ENCODE assay signal across 22 mouse cellular contexts in the genomic region with DNA sequence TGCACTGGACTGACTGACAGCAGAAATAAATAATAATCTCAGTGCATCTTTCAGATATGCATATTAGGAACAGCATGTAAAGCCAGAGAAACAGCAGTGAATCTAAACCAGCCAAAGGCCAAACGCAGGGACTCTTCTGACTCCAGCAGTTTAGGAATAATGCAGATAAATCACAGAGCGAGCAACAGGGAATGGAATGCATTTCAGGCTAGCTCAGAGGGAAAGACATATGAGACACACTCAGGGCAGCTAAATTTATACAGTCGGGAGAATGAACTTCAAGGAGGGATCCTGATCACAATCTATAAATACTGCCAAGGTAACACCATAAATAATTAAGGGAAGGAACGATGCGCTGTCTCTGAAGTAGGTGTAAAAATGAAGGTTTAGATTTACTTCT.
DNase-seq lines count a peak whose midpoint lies in the region; ATAC-seq and TF ChIP-seq lines count a peak whose summit lies in the region.
"Had no signal": no experiment of that assay in that cellular context is flagged by ENCODE, and none has a peak within 500 bp of the region (broad histone marks: within the 10 kb centered on the region; RNA-seq: fewer than 3 reads in every experiment).

No protein-coding gene starts in this region.

- peak overlapping the region; percentile 29; the same call in 1 of the 2 replicates for H3K27ac ChIP-seq in forebrain, embryonic 15.5 days (replicated peaks)
- H3K27ac ChIP-seq in forebrain, embryonic 14.5 days (ENCODE audit: low read depth, low read length), result no peak overlapping the region
- H3K27ac ChIP-seq in kidney, postnatal 0 days, result no peak overlapping the region
- no peak overlapping the region for H3K27ac ChIP-seq in kidney, adult 2 months (ENCODE audit: insufficient read depth, low read depth, low read length)
- no peak overlapping the region for H3K27ac ChIP-seq in neural tube, embryonic 14.5 days (ENCODE audit: low read depth, low read length)
- H3K27ac ChIP-seq: embryonic facial prominence, embryonic 15.5 days; forebrain, embryonic 13.5 days; heart, embryonic 15.5 days; limb, embryonic 13.5 days; stomach, postnatal 0 days had no signal

- DNase-seq in forebrain, embryonic 14.5 days (ENCODE audit: low spot score), result no peak
- DNase-seq in kidney, postnatal 0 days (ENCODE audit: low spot score), result peak; percentile 27
- no peak for DNase-seq in kidney, adult 2 months
- DNase-seq in neural tube, embryonic 10.5 days (ENCODE audit: extremely low spot score, low spot score), result no peak
- DNase-seq in layer of hippocampus, postnatal 10 days (ENCODE audit: low spot score in 2 of 2), result no peak
- DNase-seq: adrenal gland, postnatal 25 days; kidney, postnatal 25 days; lung, postnatal 4 days; thymus, adult 18-20 months; thymus, postnatal 36 days had no signal

- no peaks in the 10 kb centered on the region for H3K4me1 ChIP-seq in forebrain, embryonic 15.5 days
- no peaks in the 10 kb centered on the region for H3K4me1 ChIP-seq in forebrain, embryonic 14.5 days (ENCODE audit: control insufficient read depth, insufficient read depth, low read length)
- H3K4me1 ChIP-seq in kidney, postnatal 0 days (replicated peaks; ENCODE audit: insufficient read depth, low read length), result no peaks in the 10 kb centered on the region
- H3K4me1 ChIP-seq in kidney, adult 2 months (ENCODE audit: control insufficient read depth, insufficient read depth, low read length), result no peaks in the 10 kb centered on the region
- no peaks in the 10 kb centered on the region for H3K4me1 ChIP-seq in neural tube, embryonic 14.5 days (ENCODE audit: control insufficient read depth, insufficient read depth, low read length)
- H3K4me1 ChIP-seq: forebrain, embryonic 13.5 days; heart, embryonic 15.5 days; limb, embryonic 13.5 days; megakaryocyte, embryonic 14.5 days had no signal

- H3K4me2 ChIP-seq in forebrain, embryonic 15.5 days (replicated peaks), result no peak overlapping the region
- no peak overlapping the region for H3K4me2 ChIP-seq in forebrain, embryonic 14.5 days (ENCODE audit: low read length)
- H3K4me2 ChIP-seq in kidney, postnatal 0 days (ENCODE audit: low read length), result no peak overlapping the region
- no peak overlapping the region for H3K4me2 ChIP-seq in neural tube, embryonic 14.5 days (ENCODE audit: low read depth, low read length)
- H3K4me2 ChIP-seq: embryonic facial prominence, embryonic 15.5 days; forebrain, embryonic 13.5 days; heart, embryonic 15.5 days; limb, embryonic 13.5 days; liver, embryonic 11.5 days had no signal

- no peaks in the 10 kb centered on the region for H3K36me3 ChIP-seq in forebrain, embryonic 15.5 days
- no peaks in the 10 kb centered on the region for H3K36me3 ChIP-seq in forebrain, embryonic 14.5 days (ENCODE audit: control insufficient read depth, insufficient read depth, low read length)
- H3K36me3 ChIP-seq in kidney, postnatal 0 days (ENCODE audit: insufficient read depth, low read length), result no peaks in the 10 kb centered on the region
- no peaks in the 10 kb centered on the region for H3K36me3 ChIP-seq in kidney, adult 2 months (ENCODE audit: control insufficient read depth, insufficient read depth, low read length)
- no peaks in the 10 kb centered on the region for H3K36me3 ChIP-seq in neural tube, embryonic 14.5 days (ENCODE audit: control insufficient read depth, insufficient read depth, low read length)
- H3K36me3 ChIP-seq: embryonic facial prominence, embryonic 15.5 days; heart, embryonic 15.5 days; limb, embryonic 13.5 days had no signal

- no peak overlapping the region for H3K4me3 ChIP-seq in forebrain, embryonic 15.5 days
- H3K4me3 ChIP-seq in forebrain, embryonic 14.5 days (ENCODE audit: low read depth, low read length), result no peak overlapping the region
- no peak overlapping the region for H3K4me3 ChIP-seq in kidney, postnatal 0 days (replicated peaks; ENCODE audit: low read depth, low read length)
- no peak overlapping the region for H3K4me3 ChIP-seq in kidney, adult 2 months (ENCODE audit: insufficient read depth, low read depth, low read length)
- H3K4me3 ChIP-seq in neural tube, embryonic 14.5 days (ENCODE audit: low read depth, low read length), result no peak overlapping the region
- H3K4me3 ChIP-seq: embryonic facial prominence, embryonic 15.5 days; forebrain, embryonic 13.5 days; heart, embryonic 15.5 days; limb, embryonic 13.5 days; megakaryocyte, embryonic 14.5 days had no signal

- no peak overlapping the region for H3K9ac ChIP-seq in forebrain, embryonic 15.5 days (replicated peaks)
- H3K9ac ChIP-seq in forebrain, embryonic 14.5 days (ENCODE audit: low read length), result no peak overlapping the region
- no peak overlapping the region for H3K9ac ChIP-seq in kidney, postnatal 0 days (ENCODE audit: low read depth, low read length)
- H3K9ac ChIP-seq in neural tube, embryonic 14.5 days (replicated peaks; ENCODE audit: low read depth, low read length), result no peak overlapping the region
- H3K9ac ChIP-seq: embryonic facial prominence, embryonic 15.5 days; forebrain, embryonic 13.5 days; heart, embryonic 15.5 days; limb, embryonic 13.5 days had no signal

- ATAC-seq in forebrain, embryonic 15.5 days (replicated peaks), result no peak
- no peak for ATAC-seq in forebrain, embryonic 14.5 days
- ATAC-seq in kidney, postnatal 0 days (replicated peaks; ENCODE audit: low FRiP score, low read depth), result no peak
- ATAC-seq in neural tube, embryonic 14.5 days (ENCODE audit: low read depth), result peak; percentile 24; the same call in 1 of the 2 replicates
- ATAC-seq: CD4-positive, CD25-positive, alpha-beta regulatory T cell, adult 4 months; forebrain, embryonic 13.5 days; hindbrain, embryonic 16.5 days; lung, postnatal 0 days had no signal

- no peaks in the 10 kb centered on the region for H3K27me3 ChIP-seq in forebrain, embryonic 15.5 days
- no peaks in the 10 kb centered on the region for H3K27me3 ChIP-seq in forebrain, embryonic 14.5 days (replicated peaks; ENCODE audit: control insufficient read depth, insufficient read depth, low read length)
- H3K27me3 ChIP-seq in kidney, postnatal 0 days (ENCODE audit: insufficient read depth, low read length), result no peaks in the 10 kb centered on the region
- no peaks in the 10 kb centered on the region for H3K27me3 ChIP-seq in kidney, adult 2 months (replicated peaks; ENCODE audit: control insufficient read depth, insufficient read depth, low read length)
- H3K27me3 ChIP-seq in neural tube, embryonic 14.5 days (ENCODE audit: control insufficient read depth, insufficient read depth, low read length), result no peaks in the 10 kb centered on the region
- H3K27me3 ChIP-seq: embryonic facial prominence, embryonic 15.5 days; forebrain, embryonic 13.5 days; heart, embryonic 15.5 days; limb, embryonic 13.5 days; megakaryocyte, embryonic 14.5 days had no signal

- WGBS in forebrain, embryonic 15.5 days, result 66% methylated on average over 5 of the region's 5 CpGs
- 80% methylated on average over 5 of the region's 5 CpGs for WGBS in forebrain, embryonic 14.5 days
- 20% methylated on average over 5 of the region's 5 CpGs for WGBS in kidney, postnatal 0 days
- 20% methylated on average over 5 of the region's 5 CpGs for WGBS in kidney, adult 2 months
- 57% methylated on average over 5 of the region's 5 CpGs for WGBS in neural tube, embryonic 14.5 days

- H3K9me3 ChIP-seq in forebrain, embryonic 15.5 days, result no peaks in the 10 kb centered on the region
- no peaks in the 10 kb centered on the region for H3K9me3 ChIP-seq in forebrain, embryonic 14.5 days (replicated peaks; ENCODE audit: control insufficient read depth, low read length)
- H3K9me3 ChIP-seq in kidney, postnatal 0 days (replicated peaks; ENCODE audit: low read length), result no peaks in the 10 kb centered on the region
- no peaks in the 10 kb centered on the region for H3K9me3 ChIP-seq in neural tube, embryonic 14.5 days (ENCODE audit: control insufficient read depth, low read length)
- H3K9me3 ChIP-seq: embryonic facial prominence, embryonic 15.5 days; forebrain, embryonic 13.5 days; heart, embryonic 15.5 days; limb, embryonic 13.5 days had no signal

- TF ChIP-seq POLR2A in kidney, adult 2 months (IDR thresholded peaks at IDR 0.05; ENCODE audit: low read depth, low read length), result no peak

- no peak for TF ChIP-seq CTCF in kidney, postnatal 0 days (IDR thresholded peaks at IDR 0.05; ENCODE audit: low read depth)
- TF ChIP-seq CTCF in kidney, adult 2 months (conservative IDR thresholded peaks at IDR 0.05; ENCODE audit: insufficient read depth, insufficient read length, low read depth, low read length), result no peak
